Comparison of ENCODE assay signal across 10 mouse cellular contexts in genomic region chr13:43577254-43577653, GRCm38 (mm10). TPM values are rescaled to one million over a fixed set of nuclear protein-coding genes. Genes with fewer than 3 reads are reported as not detected.
DNase-seq lines count a peak whose midpoint lies in the region; ATAC-seq and TF ChIP-seq lines count a peak whose summit lies in the region.
"Had no signal": no experiment of that assay in that cellular context is flagged by ENCODE, and none has a peak within 500 bp of the region (broad histone marks: within the 10 kb centered on the region; RNA-seq: fewer than 3 reads in every experiment).

No protein-coding gene starts in this region.

- no peaks in the 10 kb centered on the region for H3K79me2 ChIP-seq in liver, adult 2 months (ENCODE audit: control insufficient read depth, insufficient read depth, low read length)

- no peaks in the 10 kb centered on the region for H3K4me1 ChIP-seq in liver, adult 2 months (ENCODE audit: control insufficient read depth, insufficient read depth, low read length)
- H3K4me1 ChIP-seq in liver, embryonic 12.5 days: no peaks in the 10 kb centered on the region
- H3K4me1 ChIP-seq in bone marrow, adult 2 months (ENCODE audit: control insufficient read depth, insufficient read depth, low read length): no peaks in the 10 kb centered on the region
- no peaks in the 10 kb centered on the region for H3K4me1 ChIP-seq in hindbrain, embryonic 13.5 days (replicated peaks)

- no peak overlapping the region for H3K4me3 ChIP-seq in liver, adult 2 months (ENCODE audit: insufficient read depth, low read depth, low read length)
- no peak overlapping the region for H3K4me3 ChIP-seq in liver, embryonic 12.5 days
- H3K4me3 ChIP-seq in bone marrow, adult 2 months (replicated peaks; ENCODE audit: control insufficient read depth, low read depth, low read length): no peak overlapping the region
- no peak overlapping the region for H3K4me3 ChIP-seq in hindbrain, embryonic 13.5 days
- H3K4me3 ChIP-seq: limb, embryonic 13.5 days; myocyte had no signal

- H3K4me2 ChIP-seq in liver, embryonic 12.5 days: no peak overlapping the region
- H3K4me2 ChIP-seq in hindbrain, embryonic 13.5 days: no peak overlapping the region
- H3K4me2 ChIP-seq: limb, embryonic 13.5 days had no signal

- TF ChIP-seq CTCF in liver, adult 2 months (IDR thresholded peaks at IDR 0.05; ENCODE audit: low read depth, low read length): peak; percentile 32; the same call in 1 of the 2 replicates
- peak; percentile 54 for TF ChIP-seq CTCF in bone marrow, adult 2 months (IDR thresholded peaks at IDR 0.05; ENCODE audit: control insufficient read depth, insufficient read depth, low read length)

- TF ChIP-seq POLR2A in liver, adult 2 months (IDR thresholded peaks at IDR 0.05; ENCODE audit: extremely low read depth, insufficient read depth, low read length): no peak
- TF ChIP-seq POLR2A in bone marrow, adult 2 months (IDR thresholded peaks at IDR 0.05; ENCODE audit: borderline replicate concordance, control insufficient read depth, low read depth, low read length): no peak

- no peak overlapping the region for H3K9ac ChIP-seq in liver, adult 2 months (ENCODE audit: low read depth, low read length)
- no peak overlapping the region for H3K9ac ChIP-seq in liver, embryonic 12.5 days
- no peak overlapping the region for H3K9ac ChIP-seq in hindbrain, embryonic 13.5 days
- H3K9ac ChIP-seq: limb, embryonic 13.5 days had no signal

- 72% methylated on average over 5 of the region's 5 CpGs for WGBS in liver, adult 2 months
- 50% methylated on average over 5 of the region's 5 CpGs for WGBS in liver, embryonic 12.5 days (ENCODE audit: insufficient replicate concordance)
- WGBS in bone marrow, adult 2 months: 60% methylated on average over 5 of the region's 5 CpGs
- 70% methylated on average over 5 of the region's 5 CpGs for WGBS in hindbrain, embryonic 13.5 days

- H3K27me3 ChIP-seq in liver, adult 2 months (ENCODE audit: control insufficient read depth, insufficient read depth, low read length): no peaks in the 10 kb centered on the region
- H3K27me3 ChIP-seq in liver, embryonic 12.5 days (replicated peaks): no peaks in the 10 kb centered on the region
- H3K27me3 ChIP-seq in hindbrain, embryonic 13.5 days: no peaks in the 10 kb centered on the region
- H3K27me3 ChIP-seq: limb, embryonic 13.5 days had no signal

- no peaks in the 10 kb centered on the region for H3K36me3 ChIP-seq in liver, adult 2 months (ENCODE audit: control insufficient read depth, insufficient read depth, low read length)
- no peaks in the 10 kb centered on the region for H3K36me3 ChIP-seq in liver, embryonic 12.5 days
- H3K36me3 ChIP-seq in hindbrain, embryonic 13.5 days: no peaks in the 10 kb centered on the region
- H3K36me3 ChIP-seq: limb, embryonic 13.5 days had no signal

- no peak for ATAC-seq in liver, embryonic 12.5 days
- no peak for ATAC-seq in hindbrain, embryonic 13.5 days (ENCODE audit: low FRiP score)

- no peak overlapping the region for H3K27ac ChIP-seq in liver, adult 2 months (replicated peaks; ENCODE audit: insufficient read depth, low read depth, low read length)
- H3K27ac ChIP-seq in liver, embryonic 12.5 days: no peak overlapping the region
- no peak overlapping the region for H3K27ac ChIP-seq in bone marrow, adult 2 months (ENCODE audit: control insufficient read depth, insufficient read depth, low read depth, low read length, poor library complexity)
- no peak overlapping the region for H3K27ac ChIP-seq in hindbrain, embryonic 13.5 days
- H3K27ac ChIP-seq: limb, embryonic 13.5 days had no signal

- DNase-seq in cerebellum, postnatal 10 days: peak; percentile 34 to 54
- no peak for DNase-seq in cerebellum, adult 11-12 months
- no peak for DNase-seq in liver, adult 2 months (ENCODE audit: extremely low read depth, low read depth, low spot score)
- DNase-seq in testis, postnatal 10 days (ENCODE audit: low spot score): peak; percentile 53
- no peak for DNase-seq in adrenal gland, postnatal 10 days

- H3K9me3 ChIP-seq in liver, embryonic 12.5 days (replicated peaks): no peaks in the 10 kb centered on the region
- no peaks in the 10 kb centered on the region for H3K9me3 ChIP-seq in hindbrain, embryonic 13.5 days
- H3K9me3 ChIP-seq: limb, embryonic 13.5 days had no signal

RNA-seq across cellular contexts. Expression of gene Mcur1, which starts 17.3 kb away (rescaled TPM):
- 14.7 and 17.9 TPM in 2 replicates for total RNA-seq in liver, adult 2 months (2014; rRNA removed)
- 14.8 and 16.6 TPM in 2 replicates for polyA plus RNA-seq in liver, adult 2 months (2012; rRNA removed)
- 8.3 and 9.0 TPM in 2 replicates for polyA plus RNA-seq in liver, embryonic 12.5 days (2016; fragmentation: Nextera tagmentation; extraction: Ambion mirVana)
- polyA plus RNA-seq in bone marrow, adult 2 months (2011; ENCODE audit: insufficient read depth, insufficient read length, low replicate concordance, missing spikeins): 11.4 and 13.5 TPM in 2 replicates
- polyA plus RNA-seq in hindbrain, embryonic 13.5 days (2015; fragmentation: Nextera tagmentation; extraction: Ambion mirVana): 7.9 and 8.4 TPM in 2 replicates
- 10 to 100 TPM; 66.3 to 83.1 TPM for total RNA-seq in adrenal gland, postnatal 10 days (2021)

RNA-seq across cellular contexts. Expression of gene Rnf182, which starts 38.3 kb away (rescaled TPM):
- total RNA-seq in liver, adult 2 months (2014; rRNA removed): not detected in 2 replicates
- 0.02 TPM in 1 of 2 replicates, not detected in the other for polyA plus RNA-seq in liver, adult 2 months (2012; rRNA removed)
- polyA plus RNA-seq in liver, embryonic 12.5 days (2016; fragmentation: Nextera tagmentation; extraction: Ambion mirVana): 0.19 and 0.20 TPM in 2 replicates
- polyA plus RNA-seq in bone marrow, adult 2 months (2011; ENCODE audit: insufficient read depth, insufficient read length, low replicate concordance, missing spikeins): 0.45 TPM in 1 of 2 replicates, not detected in the other
- polyA plus RNA-seq in hindbrain, embryonic 13.5 days (2015; fragmentation: Nextera tagmentation; extraction: Ambion mirVana): 34.0 and 36.1 TPM in 2 replicates
- total RNA-seq in adrenal gland, postnatal 10 days (2021): 1 to 10 TPM; 1.7 to 2.5 TPM
- polyA plus RNA-seq: myocyte had no signal

Comparison
In these comparisons a context has a peak if more than half of its experiments do, and no peak if none do; other contexts are left out.
1. DNase-seq: peak in cerebellum, postnatal 10 days (2 of 2) and testis, postnatal 10 days (single experiment); none in cerebellum, adult 11-12 months (single experiment), liver, adult 2 months (single experiment) and adrenal gland, postnatal 10 days (single experiment).
2. RNA of gene Rnf182, which starts 38.3 kb away (polyA plus RNA-seq): 34.0 to 36.1 TPM in hindbrain, embryonic 13.5 days; 0.45 TPM in bone marrow, adult 2 months, 0.19 to 0.20 TPM in liver, embryonic 12.5 days and 0.02 TPM in liver, adult 2 months; every median in the first group is over 10 times any median in the second.